Mouse (Mus musculus) layer of hippocampus, postnatal 10 days (tissue): Measurements from ENCODE around the gene Hoxb1. TPM values are rescaled to one million over a fixed set of nuclear protein-coding genes. Genes with fewer than 3 reads are reported as not detected.

Experiments
- DNase-seq, 2 experiments: peaks; one replicate each; pipeline ENCODE4 v3.0.0; 2021; ENCODE audit warnings: low spot score in 2 of 2
- total RNA-seq, 2 experiments: library from RNA; stranded (reverse); gene quantifications; 2 replicates each; pipeline ENCODE4 v1.2.3; 2021

The Hoxb1 gene
- total RNA-seq, 2 experiments from 2014 or later: not detected

- no peak for DNase-seq
Measured at GRCm38 (mm10) chr11:96333241-96334001, 32.1 kb upstream of the Hoxb1 start.

GRCm38 (mm10) chr11:96334002-96334364, 31.6 kb upstream of the Hoxb1 start:
- no peak for DNase-seq

- DNase-seq: no peak
Measured at GRCm38 (mm10) chr11:96334998-96335397, 30.6 kb upstream of the Hoxb1 start.

- DNase-seq: no peak
Measured at GRCm38 (mm10) chr11:96336597-96336996, 29.0 kb upstream of the Hoxb1 start.

GRCm38 (mm10) chr11:96337026-96337425, 28.5 kb upstream of the Hoxb1 start:
- DNase-seq: no peak

GRCm38 (mm10) chr11:96338957-96339855, 26.3 kb upstream of the Hoxb1 start:
- DNase-seq: no peak

GRCm38 (mm10) chr11:96340698-96341365, 24.7 kb upstream of the Hoxb1 start:
- DNase-seq: no peak

- no peak for DNase-seq
Measured at GRCm38 (mm10) chr11:96341701-96342575, 23.6 kb upstream of the Hoxb1 start.

GRCm38 (mm10) chr11:96342576-96342930, 23.0 kb upstream of the Hoxb1 start:
- no peak for DNase-seq

- DNase-seq: no peak
Measured at GRCm38 (mm10) chr11:96343206-96343745, 22.3 kb upstream of the Hoxb1 start.

- no peak for DNase-seq
Measured at GRCm38 (mm10) chr11:96344061-96344877, 21.3 kb upstream of the Hoxb1 start.

- DNase-seq: no peak
Measured at GRCm38 (mm10) chr11:96344878-96345159, 20.7 kb upstream of the Hoxb1 start.

- DNase-seq: no peak
Measured at GRCm38 (mm10) chr11:96345220-96345892, 20.2 kb upstream of the Hoxb1 start.

GRCm38 (mm10) chr11:96345893-96346806, 19.4 kb upstream of the Hoxb1 start:
- no peak for DNase-seq

- no peak for DNase-seq
Measured at GRCm38 (mm10) chr11:96346916-96347520, 18.5 kb upstream of the Hoxb1 start.

- no peak for DNase-seq
Measured at GRCm38 (mm10) chr11:96347717-96348116, 17.8 kb upstream of the Hoxb1 start.

GRCm38 (mm10) chr11:96348141-96348928, 17.2 kb upstream of the Hoxb1 start:
- DNase-seq: no peak
